Mouse (Mus musculus) cerebellum, adult 9-10 months (tissue): ENCODE measurements around the gene Poc1b.
A peak's percentile ranks its signal among the peaks of the same experiment; 100 is the strongest.
"Not testable (repeated sequence)": the region's sequence is repeated elsewhere in the genome, so short reads cannot be mapped to it uniquely, and the experiment has no call there.

ENCODE experiments used
- DNase-seq: peaks from one replicate; pipeline ENCODE4 v3.0.0; 2022

The Poc1b gene

GRCm38 (mm10) chr10:99116237-99116632 lies 9.4 kb downstream of the Poc1b start:
- no peak for DNase-seq

DNA sequence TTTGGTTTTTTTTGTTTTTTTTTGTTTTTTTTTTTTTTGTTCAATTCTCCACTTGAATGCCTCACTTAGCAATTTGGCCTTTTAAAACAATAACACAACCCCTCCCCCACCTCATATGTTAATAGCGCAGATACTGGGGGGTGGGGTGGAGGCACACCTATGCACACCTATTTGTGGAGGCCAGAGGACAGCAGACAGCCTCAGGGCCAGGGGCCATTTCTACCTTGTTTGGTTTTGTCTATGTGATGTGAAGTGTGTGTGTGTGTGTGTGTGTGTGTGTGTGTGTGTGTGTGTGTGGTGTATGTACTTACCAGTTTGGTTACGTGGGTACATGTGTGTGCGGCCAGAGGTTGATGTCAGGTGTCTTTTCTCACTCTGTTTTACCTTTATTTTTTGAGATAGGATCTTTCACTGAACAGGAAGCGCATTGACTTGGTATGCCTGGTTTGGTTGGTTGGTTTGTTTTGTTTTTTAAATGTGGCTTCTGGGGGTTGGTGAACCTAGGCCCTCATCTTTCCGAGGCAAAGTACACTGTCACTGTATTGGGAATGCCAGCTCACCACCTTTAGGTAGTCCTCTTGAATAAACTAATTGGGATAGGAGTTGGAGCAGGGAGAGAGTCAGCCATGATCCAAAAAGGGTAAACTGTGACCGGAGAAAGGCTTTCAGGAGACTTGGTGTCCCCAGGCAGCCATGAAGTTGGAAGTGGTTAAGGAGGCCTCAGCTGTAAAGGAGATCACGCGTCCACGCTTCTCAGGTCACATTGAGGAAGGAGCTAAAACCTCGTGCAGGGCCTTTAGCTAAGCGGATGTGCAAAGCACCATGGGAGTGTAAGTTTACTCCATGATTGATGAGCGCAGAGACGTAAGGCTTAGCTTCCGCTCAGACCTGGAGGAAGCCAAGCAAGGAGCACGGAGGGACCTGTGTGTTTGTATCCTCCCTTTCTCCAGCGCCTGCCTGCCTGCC lies 10.1 kb downstream of the Poc1b start:
- DNase-seq: no peak

- no peak for DNase-seq
Observed at GRCm38 (mm10) chr10:99117876-99118275, 11.0 kb downstream of the Poc1b start.

DNA sequence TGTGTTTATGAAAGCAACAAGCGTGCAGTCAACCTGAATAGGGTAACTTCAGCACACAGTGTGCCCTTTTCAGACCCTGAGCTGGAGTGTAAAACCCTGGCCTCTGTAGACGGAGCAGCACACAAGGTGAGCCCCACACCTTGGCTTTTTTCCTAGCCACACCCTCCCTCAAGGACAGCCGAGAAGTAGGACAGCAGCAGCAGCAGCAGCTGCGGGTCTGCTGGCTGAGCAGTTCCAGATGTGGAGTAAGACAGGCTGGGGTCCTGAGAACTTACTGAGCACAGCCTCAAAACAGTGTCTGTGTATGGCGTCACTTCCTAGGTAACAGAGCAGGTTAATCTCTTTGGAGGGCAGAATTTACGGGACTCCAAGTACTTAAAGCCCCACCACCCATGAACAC lies 11.9 kb downstream of the Poc1b start:
- DNase-seq: no peak

DNA sequence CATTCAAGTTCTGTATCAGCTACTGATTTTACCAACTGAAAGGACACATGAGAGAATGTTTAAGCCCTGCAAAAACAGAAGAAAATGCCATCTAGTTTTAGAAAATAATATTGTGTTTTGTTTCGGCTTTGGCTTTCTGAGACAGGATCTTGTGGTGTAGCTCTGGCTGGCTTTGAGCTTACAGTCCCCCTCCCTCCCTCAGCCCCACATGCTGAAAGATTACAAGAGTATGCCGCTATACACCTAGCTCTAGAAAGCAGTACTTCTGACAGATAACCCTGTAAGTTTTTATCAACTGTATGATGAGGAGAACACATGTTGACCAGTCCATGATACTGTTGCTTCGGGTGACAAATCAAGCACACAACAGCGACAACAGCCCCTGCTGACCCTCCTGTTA lies 12.6 kb downstream of the Poc1b start:
- no peak for DNase-seq

DNA sequence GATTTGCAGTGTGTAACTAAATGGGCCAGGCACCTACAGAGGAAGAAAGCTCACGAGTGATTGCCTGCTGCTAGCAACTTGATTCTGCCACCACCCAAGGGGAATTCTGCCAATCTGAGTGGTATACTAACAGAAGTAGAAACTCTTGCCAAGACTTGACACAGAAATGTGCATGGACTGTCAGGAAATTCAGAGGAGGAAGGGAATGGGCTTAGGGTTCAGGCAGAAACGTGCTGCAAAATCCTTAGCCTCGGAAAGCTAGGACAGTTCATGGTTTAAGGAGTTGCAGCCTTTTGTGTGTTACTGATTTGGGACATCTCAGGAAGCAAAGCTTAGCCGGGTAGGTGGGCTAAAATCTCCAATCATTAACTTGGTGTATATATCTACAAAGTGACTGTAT lies 19.4 kb downstream of the Poc1b start, which contains the start of gene Phxr2:
Gene Phxr2, minus strand, starts transcription at position 101 of the 400 bp plus-strand sequence.
- no peak for DNase-seq

- no peak for DNase-seq
Observed at GRCm38 (mm10) chr10:99126954-99127353, 20.1 kb downstream of the Poc1b start.

- no peak for DNase-seq
Observed at GRCm38 (mm10) chr10:99127691-99128261, 20.9 kb downstream of the Poc1b start.

DNA sequence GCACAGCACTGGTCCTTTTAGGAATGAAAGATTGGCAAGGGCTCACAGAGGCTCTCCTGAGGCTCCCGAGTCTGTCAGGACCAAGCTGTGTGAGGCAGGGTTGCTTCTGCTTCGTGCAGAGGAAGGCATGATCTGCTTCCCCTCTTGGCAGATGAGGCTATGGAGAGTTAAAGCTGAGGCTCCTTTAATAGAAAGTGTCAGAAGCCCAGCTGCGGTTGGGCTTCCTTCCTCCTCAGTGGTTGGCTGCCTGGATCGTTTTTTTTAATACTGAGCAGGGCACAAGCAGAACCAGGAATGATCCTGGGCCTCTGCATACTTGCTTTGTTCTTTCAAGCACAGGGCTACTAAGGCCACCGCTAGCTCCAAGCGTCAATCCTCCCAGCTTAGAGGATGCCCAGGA lies 23.8 kb downstream of the Poc1b start:
- DNase-seq: no peak

GRCm38 (mm10) chr10:99131298-99131697 lies 24.5 kb downstream of the Poc1b start:
- DNase-seq: no peak

GRCm38 (mm10) chr10:99132189-99132588 lies 25.4 kb downstream of the Poc1b start:
- no peak for DNase-seq

- DNase-seq: no peak
Observed at GRCm38 (mm10) chr10:99132595-99133272, 25.9 kb downstream of the Poc1b start.

DNA sequence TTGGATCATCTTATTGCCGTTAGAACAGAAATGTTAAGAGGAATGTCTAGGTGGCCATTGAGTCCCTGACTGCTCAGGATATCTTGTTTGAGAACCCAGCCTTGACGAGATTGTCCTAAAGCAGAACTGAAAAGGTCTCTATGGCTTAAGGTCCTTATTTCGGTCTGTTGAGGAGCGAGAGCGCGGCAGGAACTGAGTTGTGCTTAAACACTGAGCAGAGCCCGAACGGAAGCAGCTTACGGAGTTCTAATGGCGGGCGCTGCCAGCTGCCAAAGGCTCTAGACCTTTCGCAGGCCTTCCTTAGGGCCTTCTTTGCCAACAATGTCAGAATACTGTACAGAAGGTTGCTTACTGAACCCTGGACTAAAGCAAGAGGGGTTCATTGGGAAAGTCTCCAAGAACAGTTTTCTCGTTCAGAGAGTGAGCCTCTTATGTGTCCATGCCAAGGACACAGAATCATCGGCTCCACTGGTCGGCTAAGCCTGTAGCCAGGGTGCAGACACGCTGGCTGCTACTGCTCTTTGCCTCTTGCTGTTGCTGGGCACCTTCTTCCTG lies 26.6 kb downstream of the Poc1b start:
- DNase-seq: no peak

DNA sequence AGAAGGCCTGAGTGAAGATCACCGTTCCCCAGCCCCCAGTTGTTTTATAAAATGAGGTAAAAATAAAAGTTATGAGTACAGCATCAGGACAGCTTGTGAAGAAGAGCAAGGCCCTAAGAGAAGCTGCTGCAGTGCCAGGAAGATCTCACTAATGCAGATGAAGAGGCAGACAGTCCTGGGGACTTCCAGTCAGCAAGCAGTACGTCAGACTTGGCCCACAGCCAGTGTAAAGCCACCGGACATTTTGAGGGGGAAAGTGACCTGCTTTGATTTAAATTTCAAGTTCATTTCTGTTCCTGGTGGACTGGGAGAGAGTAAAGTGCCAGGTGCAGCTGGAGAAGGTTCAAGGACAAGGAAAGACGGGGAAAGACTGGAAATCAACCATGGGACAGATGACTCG lies 29.5 kb downstream of the Poc1b start:
- DNase-seq: no peak

GRCm38 (mm10) chr10:99145611-99146010 lies 38.8 kb downstream of the Poc1b start:
- no peak for DNase-seq

DNA sequence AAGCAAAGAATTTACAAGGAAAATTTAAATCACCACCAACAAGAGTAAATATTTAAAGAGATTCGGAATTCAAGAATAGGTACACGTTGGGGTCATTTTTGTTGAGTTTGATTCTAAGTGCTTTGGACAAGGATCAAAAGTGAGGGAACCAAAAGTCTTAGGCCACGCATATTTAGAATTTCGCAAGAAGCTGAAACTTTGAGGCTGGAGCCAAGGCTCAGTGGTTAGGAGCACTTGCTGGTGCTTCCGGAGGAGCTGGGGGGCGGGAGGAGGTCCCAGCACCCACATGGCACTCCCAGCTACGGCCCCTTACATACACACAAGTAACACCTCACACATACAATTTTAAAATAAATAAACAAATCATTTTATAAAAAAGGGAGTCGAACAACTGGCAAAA lies 39.8 kb downstream of the Poc1b start:
- no peak for DNase-seq

GRCm38 (mm10) chr10:99150016-99150415 lies 43.2 kb downstream of the Poc1b start:
- no peak for DNase-seq

DNA sequence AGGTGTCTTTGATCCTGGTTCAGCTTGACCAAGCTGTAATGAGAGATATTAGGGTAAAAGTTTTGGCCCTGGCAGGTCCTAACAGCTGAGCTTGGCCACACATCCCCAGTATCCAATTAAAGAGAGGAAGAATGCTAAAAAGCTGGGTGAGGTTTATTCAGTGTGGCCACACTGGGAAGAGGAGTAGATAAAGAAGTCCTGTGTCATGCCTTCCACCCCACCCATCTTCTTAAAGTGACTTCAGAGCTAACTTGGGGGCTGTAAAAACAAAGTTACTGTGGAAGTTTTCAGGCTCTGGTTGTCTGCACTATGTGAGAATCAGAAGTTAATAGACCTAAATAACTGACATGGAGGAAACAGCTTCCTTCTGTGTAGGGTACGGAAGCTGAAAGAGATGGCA lies 44.7 kb downstream of the Poc1b start:
- no peak for DNase-seq

DNA sequence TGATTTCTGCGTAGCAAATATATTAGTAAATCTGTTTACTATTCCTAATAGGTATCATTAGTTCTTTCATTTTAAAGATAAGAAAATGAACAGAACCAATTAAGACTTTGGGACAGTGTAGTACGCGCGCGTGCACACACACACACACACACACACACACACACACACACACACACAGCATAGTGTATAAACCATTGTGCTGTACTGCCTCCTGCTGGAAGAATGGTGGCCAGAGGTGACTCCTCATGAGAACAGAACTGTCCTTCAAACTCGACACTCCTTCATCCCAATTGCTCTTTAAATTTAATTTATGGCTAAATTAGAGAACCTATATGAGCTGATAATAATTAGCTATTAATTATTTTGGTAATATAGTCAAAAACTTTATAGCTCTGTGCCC lies 45.2 kb downstream of the Poc1b start:
- no peak for DNase-seq

DNA sequence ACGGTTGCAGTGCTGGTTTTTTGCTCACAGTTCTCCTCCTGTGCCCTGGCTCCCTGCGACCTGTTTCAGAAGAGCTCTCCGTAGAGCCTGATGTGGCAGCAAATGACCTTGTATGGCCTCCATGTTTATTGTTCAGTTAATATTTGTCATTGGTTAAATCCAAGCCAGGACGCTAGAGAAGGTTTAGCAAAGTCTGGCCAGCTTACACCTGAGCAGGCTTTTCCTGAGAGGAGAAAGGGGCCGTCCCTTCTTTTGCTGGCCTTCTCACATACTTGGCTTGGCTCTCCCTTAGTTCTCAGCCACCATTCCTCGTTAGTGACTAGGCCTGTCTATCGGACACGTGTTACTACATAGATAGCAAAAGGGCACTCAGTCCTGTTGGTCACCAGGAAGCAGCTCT lies 47.8 kb downstream of the Poc1b start:
- no peak for DNase-seq

- DNase-seq: no peak
Observed at GRCm38 (mm10) chr10:99156808-99157207, 50.0 kb downstream of the Poc1b start.

GRCm38 (mm10) chr10:99157697-99158096 lies 50.9 kb downstream of the Poc1b start:
- DNase-seq: not testable (repeated sequence)

DNA sequence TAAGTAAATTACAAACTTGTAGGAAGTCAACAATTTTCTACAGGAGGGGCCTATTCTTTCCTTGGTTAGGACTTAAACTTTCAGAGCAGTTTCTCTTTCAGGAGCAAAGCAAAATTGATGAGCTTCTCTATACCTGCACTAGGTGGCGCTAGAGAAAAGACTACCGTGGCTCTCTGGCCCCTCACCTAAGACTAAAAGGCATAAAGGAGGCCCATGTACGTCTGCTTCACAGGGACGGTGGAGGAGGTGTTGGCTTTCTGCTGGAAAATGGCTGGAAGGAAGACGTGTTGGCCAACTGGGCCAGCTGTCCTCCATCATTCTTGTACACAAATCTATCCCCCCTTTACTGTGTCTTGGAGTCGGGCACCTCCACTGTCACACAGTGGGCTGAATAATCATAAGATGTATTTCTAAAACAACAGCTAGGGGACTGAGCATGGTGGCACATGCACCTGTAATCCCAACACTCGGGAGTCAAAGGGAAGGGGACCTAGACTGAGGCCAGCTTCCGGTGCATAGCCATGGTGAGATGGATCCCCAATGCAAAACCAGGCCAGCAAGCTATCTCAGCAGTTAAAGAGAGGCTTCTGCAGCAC lies 55.2 kb downstream of the Poc1b start:
- DNase-seq: peak; percentile 26
